Mouse (Mus musculus) heart, adult 18-20 months (tissue): ENCODE measurements around the gene Lipt1. TPM values are rescaled to one million over a fixed set of nuclear protein-coding genes. Genes with fewer than 3 reads are reported as not detected.
A peak's percentile ranks its signal among the peaks of the same experiment; 100 is the strongest.

Source experiments
- DNase-seq, 2 experiments: peaks; one replicate each; pipeline ENCODE4 v3.0.0; 2021 to 2022; ENCODE audit warnings: mixed read lengths in 1 of 2
- total RNA-seq, 2 experiments: library from RNA; stranded (reverse); gene quantifications; 2 replicates each; pipeline ENCODE4 v1.2.3; 2021

Gene Lipt1
- total RNA-seq, 2 experiments from 2014 or later: 13.6 to 13.7 TPM

DNA sequence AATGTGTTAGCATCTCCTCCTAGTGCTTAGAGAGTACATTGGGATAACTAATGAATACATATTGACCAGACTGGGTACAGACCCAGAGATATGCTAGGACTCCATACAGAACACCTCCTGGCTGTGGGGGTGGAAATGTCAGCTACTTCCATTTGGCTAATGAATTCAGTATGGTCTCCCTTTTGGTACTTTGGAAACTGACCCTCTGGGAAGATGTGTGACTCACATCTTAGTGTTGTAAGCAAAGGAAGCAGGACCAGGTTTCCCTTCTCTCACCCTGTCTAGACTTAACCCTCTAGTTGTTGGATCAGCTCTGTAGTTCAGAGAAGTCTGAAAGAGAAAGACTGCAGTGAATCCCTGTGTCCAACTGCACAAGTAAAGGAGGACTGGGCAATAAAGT, 23.1 kb downstream of the Lipt1 start:
- DNase-seq: no peak

GRCm38 (mm10) chr1:37899816-37900215, 28.3 kb downstream of the Lipt1 start:
- DNase-seq: no peak

GRCm38 (mm10) chr1:37900288-37900687, 28.8 kb downstream of the Lipt1 start:
- peak in 1 of 2 experiments; percentile 16 for DNase-seq

GRCm38 (mm10) chr1:37903178-37903577, 31.6 kb downstream of the Lipt1 start:
- peak; percentile 12 to 20 for DNase-seq

DNA sequence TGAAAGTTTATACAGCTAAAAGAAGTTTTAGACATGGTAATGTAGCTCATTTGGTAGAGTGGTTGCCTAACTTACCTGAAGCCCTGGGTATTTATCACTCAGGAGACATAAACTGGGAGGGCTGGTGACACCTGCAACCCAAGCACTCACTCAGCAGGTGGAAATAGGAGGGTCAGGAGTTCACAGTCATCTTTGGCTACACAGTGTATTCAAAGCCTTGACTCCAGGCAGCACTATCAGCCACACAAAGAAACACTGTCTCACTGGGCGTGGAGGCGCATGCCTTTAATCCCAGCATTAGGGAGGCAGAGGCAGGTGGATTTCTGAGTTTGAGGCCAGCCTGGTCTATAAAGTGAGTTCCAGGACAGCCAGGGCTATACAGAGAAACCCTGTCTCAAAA, 41.2 kb downstream of the Lipt1 start:
- no peak for DNase-seq

GRCm38 (mm10) chr1:37916393-37916792, 44.9 kb downstream of the Lipt1 start, which contains the start of gene Lyg2:
Gene Lyg2, minus strand, starts transcription at chr1:37916493.
- DNase-seq: no peak

DNA sequence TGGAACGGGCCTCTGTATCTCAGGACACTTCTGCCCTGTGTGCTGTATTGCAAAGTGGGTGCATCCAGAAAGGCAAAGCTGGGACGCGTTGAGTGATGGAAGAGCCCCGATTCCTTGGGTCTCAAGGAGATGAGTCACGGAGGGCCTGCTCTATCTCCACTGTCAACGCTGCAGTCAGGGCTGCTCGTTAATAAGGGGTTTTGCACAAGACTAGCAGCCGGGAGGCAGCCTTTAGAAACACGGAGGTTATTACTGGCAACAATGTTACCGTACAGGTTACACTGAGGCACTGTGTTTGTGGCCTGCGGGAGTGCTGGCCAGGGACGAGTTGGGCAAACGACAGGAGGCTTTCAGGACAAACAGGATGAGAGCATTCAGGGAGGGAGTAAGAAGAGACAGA, 46.1 kb downstream of the Lipt1 start:
- DNase-seq: no peak

GRCm38 (mm10) chr1:37918096-37918495, 46.6 kb downstream of the Lipt1 start:
- no peak for DNase-seq

GRCm38 (mm10) chr1:37922536-37922935, 51.0 kb downstream of the Lipt1 start:
- peak; percentile 5 to 11 for DNase-seq

Other genes with a start within 250 kb of the Lipt1 start
- gene 2010300C02Rik, start 151.7 kb upstream of the Lipt1 start, total RNA-seq: 1 to 10 TPM; 1.0 to 1.4 TPM
- gene Tsga10, start 5.3 kb upstream of the Lipt1 start, total RNA-seq: 1 to 10 TPM; 4.0 to 5.0 TPM
- 1 to 10 TPM; 3.6 to 4.3 TPM for gene Mitd1, start 18.7 kb downstream of the Lipt1 start, total RNA-seq
- gene Mrpl30, start 18.7 kb downstream of the Lipt1 start, total RNA-seq: 100 to 1,000 TPM; 418 to 431 TPM
- not detected for gene Lyg2, start 44.8 kb downstream of the Lipt1 start, total RNA-seq
- not detected for gene Lyg1, start 86.0 kb downstream of the Lipt1 start, total RNA-seq
- 10 to 100 TPM; 51.9 to 61.4 TPM for gene Txndc9, start 126.2 kb downstream of the Lipt1 start, total RNA-seq
- gene Eif5b, start 126.3 kb downstream of the Lipt1 start, total RNA-seq: 10 to 100 TPM; 50.2 to 54.9 TPM